Mouse (Mus musculus): ENCODE results near the gene 1500011B03Rik.
A peak's percentile ranks its signal among the peaks of the same experiment; 100 is the strongest.

Gene 1500011B03Rik

DNA sequence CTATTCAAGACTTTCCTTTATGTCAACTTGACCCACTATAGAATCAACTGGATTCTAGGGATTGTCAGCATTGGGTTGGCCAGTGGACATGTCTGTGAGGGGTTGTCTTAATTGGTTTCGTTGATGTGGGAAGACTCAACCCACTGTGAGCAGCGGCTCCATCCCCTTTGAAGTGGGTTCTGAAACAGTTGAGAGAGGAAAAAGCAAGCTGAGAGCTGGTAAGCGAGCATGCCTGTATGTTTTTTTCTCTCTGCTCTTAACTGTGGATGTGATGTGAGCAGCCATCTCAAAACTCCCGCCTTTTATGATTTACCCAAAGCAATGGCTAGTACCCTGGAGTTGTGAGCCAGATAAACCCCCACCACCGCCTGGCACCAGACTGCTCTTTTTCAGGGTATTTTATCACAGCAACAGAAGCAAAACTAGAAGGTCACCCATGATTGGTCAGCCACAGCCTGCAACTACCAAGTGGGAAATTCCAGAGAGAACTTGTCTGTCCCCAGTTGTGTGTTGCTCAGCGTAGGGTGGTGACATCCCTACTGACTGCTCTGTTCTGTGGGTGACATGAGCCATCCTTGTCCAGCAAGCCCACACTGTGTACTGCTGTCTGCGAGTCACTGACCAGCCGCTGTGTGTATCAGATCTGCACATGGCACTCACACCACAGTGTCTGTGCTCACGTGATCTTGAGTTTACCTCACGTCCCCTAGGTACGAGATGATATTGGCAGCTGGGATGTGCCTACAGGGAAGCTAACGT is 39.7 kb downstream of the 1500011B03Rik start:
- no peak for DNase-seq (ENCODE audit: low spot score)

GRCm38 (mm10) chr5:114782991-114783390 is 40.3 kb downstream of the 1500011B03Rik start:
- no peak for DNase-seq (ENCODE audit: low spot score)

DNA sequence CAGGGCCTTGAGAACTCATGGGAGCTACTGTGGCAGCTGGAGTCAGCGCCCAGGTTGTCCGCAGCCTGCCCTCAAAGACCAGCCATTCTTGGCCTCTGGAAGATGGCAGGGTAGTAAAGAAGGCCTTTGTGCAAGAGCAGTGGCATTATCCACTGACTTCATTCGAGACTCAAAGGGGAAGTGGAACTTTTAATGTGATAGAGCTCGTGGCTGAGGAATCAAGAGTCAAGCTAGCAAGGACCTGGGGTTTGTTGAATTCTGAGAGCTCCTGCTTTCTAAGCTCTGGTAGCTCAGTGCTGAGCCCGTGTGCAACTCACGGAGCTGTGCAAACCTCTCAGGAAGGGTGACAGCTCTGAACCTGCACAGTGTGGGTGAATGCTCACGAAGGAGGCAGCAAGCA is 42.4 kb downstream of the 1500011B03Rik start:
- no peak for DNase-seq (ENCODE audit: low spot score)

- no peak for DNase-seq (ENCODE audit: low spot score)
These were observed 43.2 kb downstream of the 1500011B03Rik start for GRCm38 (mm10) chr5:114779956-114780489.

- DNase-seq (ENCODE audit: low spot score), result no peak
These were observed 47.1 kb downstream of the 1500011B03Rik start for GRCm38 (mm10) chr5:114776174-114776573.

GRCm38 (mm10) chr5:114775056-114775979 is 48.0 kb downstream of the 1500011B03Rik start, which contains the start of gene Git2:
Gene Git2 (minus strand): TSS chr5:114775517.
- DNase-seq (ENCODE audit: low spot score), result no peak

DNA sequence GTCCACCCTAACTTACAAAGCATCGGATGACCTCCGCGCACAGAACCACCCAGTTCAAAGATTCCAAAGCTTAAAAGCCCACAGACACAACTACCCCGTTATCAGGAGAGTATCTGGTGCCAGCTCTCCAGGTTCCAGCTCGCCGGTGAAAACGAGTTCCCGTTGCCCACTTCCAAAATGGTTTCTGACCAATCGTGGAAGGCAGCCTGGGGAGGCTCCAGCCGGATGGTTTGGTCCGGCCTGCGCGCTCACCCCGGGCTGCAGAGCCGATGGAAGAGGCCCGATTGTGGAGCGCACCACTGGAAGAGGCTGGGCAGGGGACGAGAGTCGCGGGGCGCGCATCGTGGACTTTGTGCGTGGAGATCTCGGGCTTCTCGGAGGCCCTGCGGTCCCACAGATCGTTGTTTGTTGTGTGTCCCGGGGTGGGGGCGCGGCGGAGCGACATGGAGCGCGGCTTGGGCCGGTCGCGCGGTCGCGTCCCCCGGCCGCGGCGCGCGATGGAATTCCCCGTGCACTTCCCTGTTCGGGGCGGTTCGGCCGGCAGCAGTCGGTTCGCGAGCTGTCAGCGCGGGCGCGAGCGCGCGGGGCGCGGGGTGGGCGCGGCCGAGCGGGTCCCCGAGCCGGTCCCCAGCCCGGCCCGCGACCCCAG is 48.7 kb downstream of the 1500011B03Rik start, which contains the start of gene Ankrd13a:
Ankrd13a (plus strand) TSS at position 275 of the 649 bp plus-strand sequence.
- peak; percentile 86 for DNase-seq (ENCODE audit: low spot score)

DNA sequence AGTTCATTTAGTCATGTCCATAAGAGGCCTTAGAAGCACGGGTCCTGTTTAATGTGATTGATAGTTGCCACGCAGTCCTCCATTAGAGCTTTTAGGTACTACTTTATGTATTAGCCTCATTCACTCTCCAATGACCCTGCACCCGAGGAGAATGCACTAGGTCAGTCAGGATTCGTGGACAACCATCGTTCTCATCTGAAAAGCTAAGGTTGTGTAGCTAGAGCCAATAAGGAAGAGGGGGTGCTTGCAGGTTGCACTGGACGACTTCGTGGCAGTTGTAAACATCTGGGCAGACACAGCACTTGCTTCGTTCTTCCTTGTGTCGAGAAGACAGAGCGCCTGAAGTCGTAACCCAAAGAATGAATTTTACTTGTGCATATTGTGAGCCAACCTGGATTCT is 49.5 kb downstream of the 1500011B03Rik start:
- peak; percentile 48 for DNase-seq (ENCODE audit: low spot score)

- DNase-seq (ENCODE audit: low spot score), result peak; percentile 95
These were observed 50.0 kb downstream of the 1500011B03Rik start for GRCm38 (mm10) chr5:114773211-114773710.

DNA sequence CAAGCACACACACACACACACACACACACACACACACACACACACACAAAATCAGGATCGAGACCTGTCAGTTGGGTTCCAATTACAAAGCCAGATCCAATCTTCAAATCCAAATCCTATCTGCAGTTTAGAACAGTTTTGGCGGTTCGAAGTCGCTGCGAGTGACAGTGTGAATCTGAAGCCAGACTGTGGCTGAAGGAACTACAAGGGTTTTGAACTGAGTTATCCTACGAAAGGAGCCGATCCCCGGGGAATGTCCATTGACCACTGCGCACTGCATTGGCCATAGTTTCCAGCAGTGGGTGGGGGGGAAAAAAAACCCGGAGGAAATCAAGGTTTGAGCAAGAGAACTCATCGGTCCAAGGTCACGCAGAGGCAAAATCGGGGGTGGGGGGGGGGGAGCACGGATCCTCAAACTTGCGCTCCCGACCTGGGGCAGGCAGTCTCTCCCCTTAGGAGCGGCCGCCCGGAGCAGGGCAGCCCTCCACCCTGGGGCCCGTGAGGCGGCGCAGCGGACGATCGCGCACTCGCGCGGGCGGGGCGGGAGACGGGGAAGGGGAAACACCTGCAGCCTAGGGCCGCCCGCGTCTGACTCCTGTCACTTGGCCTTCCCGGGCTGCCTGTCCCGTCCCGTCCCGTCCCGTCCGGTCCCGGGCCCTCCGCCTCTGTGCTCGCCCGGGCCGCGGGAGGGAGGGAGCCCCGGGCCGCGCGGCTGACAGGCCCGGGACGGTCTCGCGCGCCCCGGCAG is 50.6 kb downstream of the 1500011B03Rik start:
- peak; percentile 47 for DNase-seq (ENCODE audit: low spot score)

DNA sequence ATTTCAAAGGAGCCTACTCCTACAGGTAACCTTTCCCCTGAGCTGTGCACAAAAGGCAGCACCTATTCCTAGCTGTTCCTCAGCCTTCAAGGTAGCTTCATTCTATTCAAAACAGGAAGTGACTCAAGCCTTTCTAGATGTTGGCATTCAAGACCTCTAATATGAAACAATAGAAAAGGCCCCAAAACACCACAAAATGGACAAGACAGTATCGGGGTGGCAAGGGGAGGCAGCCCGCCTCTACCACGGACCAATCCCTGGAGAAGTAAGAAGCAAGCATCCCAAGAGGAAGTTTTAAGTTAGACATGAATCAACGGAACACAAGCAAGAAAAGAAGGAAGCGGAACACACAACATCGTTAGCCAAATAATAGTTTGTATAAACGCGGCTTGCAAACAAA is 51.5 kb downstream of the 1500011B03Rik start:
- DNase-seq (ENCODE audit: low spot score), result no peak

GRCm38 (mm10) chr5:114769786-114770185 is 53.5 kb downstream of the 1500011B03Rik start:
- no peak for DNase-seq (ENCODE audit: low spot score)

DNA sequence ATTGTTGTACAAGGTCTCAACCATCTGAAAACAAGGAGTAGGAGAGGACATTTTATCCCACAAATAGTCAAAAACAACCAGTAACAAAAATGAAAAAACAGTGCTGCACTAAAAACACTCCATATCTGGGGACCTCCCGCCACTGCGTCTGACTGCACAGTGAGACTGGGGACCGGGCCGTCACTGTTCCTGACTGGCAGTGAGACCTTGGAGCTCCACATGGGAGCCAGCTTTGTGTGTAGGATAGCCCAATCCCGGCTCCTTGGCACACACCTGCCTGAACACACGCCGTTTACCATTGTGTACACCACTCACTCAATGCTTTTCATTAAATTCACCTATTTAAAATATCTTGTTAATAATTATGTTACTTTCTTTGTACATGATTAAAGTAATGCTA is 56.1 kb downstream of the 1500011B03Rik start:
- no peak for DNase-seq (ENCODE audit: low spot score)

DNA sequence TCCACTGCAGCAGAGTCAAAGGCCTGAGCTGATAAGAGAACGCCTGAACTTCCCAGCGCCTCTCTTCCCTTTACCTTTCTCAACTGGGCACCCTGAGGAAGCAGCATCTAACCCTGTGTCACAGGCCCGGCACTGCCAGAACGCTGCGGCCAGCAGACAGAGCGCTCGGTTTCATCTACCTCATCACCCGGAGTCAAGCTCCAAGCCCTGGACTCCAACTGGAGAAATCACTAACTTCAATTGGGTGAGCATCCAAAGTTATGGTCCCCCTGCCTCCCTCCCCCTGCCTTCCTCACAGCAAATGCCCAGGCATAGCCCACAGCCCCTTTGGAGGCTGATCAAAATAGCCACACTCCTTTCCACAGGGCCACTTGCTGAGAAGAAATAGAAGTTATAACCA is 56.6 kb downstream of the 1500011B03Rik start:
- no peak for DNase-seq (ENCODE audit: low spot score)

DNA sequence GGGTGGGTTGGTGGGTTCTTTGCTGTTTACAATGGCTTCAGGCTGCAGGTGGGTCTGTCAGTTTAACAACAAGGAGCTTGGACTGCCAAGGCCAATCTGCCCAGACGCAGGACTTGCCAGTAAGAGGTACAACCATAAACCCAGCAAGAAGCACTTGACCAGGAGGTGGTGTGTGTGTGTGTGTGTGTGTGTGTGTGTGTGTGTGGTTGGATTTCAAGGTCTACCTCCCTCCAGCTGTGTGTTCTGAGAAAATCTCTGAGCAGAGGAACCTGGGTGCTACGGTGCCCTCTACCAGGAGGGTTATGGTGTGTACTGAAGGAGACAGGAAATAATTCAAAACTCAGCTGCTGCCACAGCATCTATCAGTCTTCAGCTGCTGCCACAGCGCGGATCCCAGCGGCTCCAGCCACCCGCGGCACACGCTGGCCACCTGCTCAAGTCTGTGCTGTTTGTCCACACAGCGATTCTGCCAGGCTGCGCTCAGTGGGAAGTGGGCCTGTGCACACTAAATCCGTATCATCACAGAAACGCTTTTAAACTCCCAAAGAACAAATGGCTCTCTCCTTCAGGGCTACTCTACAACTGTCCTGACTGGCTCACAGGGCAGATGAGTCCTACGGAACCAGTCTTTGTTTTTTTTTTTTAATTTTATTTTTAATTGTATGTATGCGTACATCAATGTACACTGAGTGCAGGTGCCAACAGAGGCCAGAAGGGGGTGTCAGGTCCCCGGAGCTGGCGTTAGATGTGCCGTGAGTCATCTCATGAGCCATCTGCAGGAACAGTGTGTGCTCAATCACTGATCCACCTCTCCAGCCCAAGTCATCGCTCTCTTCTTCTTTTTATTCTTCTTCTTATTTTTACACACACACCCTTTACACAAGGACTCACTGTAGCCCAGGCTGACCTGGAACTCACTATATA is 58.2 kb downstream of the 1500011B03Rik start:
- DNase-seq (ENCODE audit: low spot score), result no peak

DNA sequence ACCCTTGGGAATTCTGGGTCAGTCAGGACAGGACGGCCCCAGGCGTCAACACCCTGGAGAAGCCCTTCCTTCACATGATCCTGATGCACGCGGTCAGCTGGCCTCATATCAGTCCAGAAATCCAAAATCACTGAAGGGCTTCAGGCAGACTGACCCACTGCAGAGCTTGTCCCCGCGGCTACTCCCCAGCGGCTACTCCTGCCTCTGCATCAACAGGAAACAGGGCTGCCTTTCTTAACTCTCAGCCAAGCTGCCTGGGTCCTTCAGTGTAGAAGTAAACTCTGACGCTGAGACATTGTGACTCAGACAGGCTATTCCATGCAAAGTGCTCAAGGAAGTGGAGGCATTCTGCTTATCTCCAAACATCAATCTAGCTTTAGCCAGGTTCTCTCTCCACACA is 61.3 kb downstream of the 1500011B03Rik start:
- DNase-seq (ENCODE audit: low spot score), result no peak

DNA sequence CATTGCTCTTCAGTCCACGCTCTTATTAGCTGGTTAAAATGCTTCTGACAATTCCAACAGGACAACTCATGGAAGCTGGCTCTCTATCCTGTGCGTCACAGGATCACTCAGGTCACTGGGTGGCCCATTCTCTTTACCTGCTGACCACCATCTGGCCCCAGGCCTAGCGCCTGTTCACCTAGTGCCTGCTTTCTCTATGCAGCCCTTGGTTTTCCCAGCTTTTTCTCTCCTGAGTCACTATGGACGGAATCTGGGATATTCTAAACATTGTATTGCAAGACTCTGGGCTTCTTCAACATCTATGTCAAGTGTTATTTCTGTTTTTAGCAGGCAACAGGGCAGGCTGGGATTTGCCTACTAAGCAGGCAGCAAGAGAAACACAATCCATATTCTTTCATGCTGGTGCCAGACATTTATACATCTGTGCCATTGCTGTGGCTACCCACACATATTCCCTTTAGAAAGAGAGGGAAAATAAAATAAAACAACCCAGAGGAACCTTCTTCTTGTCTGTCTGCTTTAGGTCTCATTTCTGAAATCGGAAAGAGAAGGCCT is 63.7 kb downstream of the 1500011B03Rik start:
- no peak for DNase-seq (ENCODE audit: low spot score)

Data from spleen, adult 12 weeks (tissue).